Mouse (Mus musculus) cerebellum, adult 11-12 months (tissue): ENCODE data around the gene Ccdc130.
"Not testable (repeated sequence)": the region's sequence is repeated elsewhere in the genome, so short reads cannot be mapped to it uniquely, and the experiment has no call there.

Experiments used
- DNase-seq: peaks from one replicate; pipeline ENCODE4 v3.0.0; 2022

Ccdc130 gene

DNA sequence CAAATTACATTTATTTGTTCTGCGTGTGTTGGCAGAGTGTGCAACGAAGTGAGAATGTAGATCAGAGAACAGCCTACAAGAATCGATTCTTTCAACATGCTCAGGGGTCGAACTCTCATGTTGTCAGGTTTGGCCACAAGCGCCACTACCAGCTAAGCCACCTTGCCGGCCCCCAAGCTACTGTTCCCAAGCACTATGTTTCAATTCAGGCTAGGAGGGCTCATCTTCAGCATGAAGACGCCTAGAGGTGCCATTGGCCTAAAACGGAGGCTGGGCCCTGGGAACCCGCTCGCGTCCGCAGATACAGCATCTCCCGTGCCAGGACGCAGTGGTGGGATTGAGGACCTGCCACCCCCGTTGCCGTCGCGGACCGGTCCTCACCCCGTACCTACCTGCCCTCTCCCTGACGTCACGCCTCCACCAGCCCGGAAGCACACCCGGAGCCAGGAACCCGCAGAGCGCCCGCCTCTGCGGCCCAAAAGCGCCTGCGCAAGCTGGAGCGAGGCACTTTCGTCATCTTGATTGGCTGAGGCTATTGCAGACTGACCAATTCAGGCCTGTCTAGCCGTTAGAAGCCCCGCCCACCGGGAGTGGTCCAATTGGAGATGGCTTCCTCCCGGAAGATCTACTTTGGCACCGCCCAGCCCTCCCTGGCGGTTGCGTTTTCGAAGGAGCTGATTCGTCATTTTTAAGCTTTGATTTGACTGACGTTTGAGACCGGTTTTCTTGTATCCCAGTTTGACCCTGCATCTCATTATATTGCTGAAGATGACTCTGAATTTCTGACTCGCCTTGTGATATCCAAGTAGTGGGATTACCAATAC, at the start of gene Ccdc130:
Ccdc130 (minus strand) TSS at position 431 of the 824 bp plus-strand sequence.
- DNase-seq: peak; percentile 100

GRCm38 (mm10) chr8:84308376-84308775, 38.2 kb upstream of the Ccdc130 start:
- no peak for DNase-seq

GRCm38 (mm10) chr8:84303951-84304350, 33.8 kb upstream of the Ccdc130 start:
- no peak for DNase-seq

- DNase-seq: no peak
These were observed 27.0 kb upstream of the Ccdc130 start for GRCm38 (mm10) chr8:84297029-84297785.

DNA sequence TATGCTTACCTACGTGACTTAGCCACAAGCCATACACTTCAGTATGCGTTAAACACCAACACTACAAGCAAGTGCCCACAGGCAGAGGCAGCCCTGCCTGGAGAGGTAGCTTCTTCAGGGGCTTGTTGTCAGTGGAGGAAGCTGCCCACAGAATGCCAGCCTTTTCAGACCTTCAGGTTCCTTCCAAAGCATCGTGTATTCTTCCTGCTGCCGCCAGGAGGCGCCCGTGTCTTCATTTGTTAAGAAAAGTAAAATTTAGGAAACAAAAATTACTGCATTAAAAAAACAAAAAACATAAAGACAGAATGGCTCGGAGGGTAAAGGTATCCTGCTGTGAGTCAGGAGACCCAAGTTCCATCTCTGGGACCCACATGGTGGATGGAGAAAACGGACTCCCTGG, 21.5 kb upstream of the Ccdc130 start:
- DNase-seq: peak; percentile 71

DNA sequence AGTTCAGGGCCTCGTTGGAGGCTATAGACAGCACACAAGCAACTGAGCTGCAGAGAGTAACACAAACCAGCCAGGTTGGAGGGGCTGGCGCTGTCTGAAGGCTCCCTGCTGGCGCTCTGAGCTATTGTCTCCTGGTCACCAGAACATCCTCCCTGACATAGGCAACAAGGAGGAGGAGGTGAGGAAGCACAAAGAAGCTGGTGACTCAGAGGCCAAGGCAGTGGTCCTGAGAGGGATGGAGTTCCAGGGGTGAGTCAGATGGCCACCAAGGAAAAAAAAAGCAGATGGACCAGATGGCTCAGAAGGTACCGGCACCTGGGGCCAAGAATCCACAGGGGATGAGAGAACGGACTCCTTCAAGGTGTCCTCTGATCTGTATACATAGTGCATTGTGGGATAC, 20.9 kb upstream of the Ccdc130 start:
- DNase-seq: peak; percentile 77

DNA sequence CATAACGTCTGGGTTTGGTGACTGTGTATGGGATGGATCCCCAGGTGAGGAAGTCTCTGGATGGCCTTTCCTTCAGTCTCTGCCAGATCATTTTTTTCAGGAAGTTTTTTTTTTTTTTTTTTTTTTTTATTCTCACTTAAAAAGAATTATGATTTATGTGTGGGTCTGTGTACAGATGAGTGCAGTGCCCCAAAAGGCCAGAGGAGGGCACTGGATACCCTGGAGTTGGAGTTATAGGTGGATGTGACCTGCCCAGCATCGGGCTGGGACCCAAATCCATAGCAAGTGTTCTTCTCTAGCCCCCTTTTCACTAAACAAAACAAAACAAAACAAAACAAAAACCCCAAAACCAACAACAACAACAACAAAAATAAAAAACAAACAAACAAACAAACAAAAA, 18.7 kb upstream of the Ccdc130 start:
- no peak for DNase-seq

GRCm38 (mm10) chr8:84285665-84286064, 15.5 kb upstream of the Ccdc130 start:
- DNase-seq: not testable (repeated sequence)

GRCm38 (mm10) chr8:84284608-84285063, 14.5 kb upstream of the Ccdc130 start:
- no peak for DNase-seq

DNA sequence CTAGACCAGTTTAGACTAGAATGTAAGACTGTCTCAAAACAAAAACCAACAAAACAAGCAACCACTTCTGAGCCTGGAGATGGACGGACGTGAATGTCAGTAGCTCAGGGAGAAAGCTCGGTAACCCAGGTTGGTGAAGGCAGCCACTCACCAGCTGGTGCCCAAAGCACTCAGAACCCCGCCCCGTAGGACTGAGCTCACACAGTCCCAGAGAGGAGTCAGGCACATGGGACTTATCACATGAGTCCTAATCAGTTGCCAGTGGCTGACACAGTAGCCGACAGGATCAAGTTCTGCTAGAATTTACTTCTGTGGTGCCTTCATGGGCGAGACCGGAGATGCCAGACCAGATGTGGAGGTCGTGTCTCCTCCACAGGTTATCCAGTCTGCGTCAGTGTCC, 10.6 kb upstream of the Ccdc130 start:
- DNase-seq: no peak

DNA sequence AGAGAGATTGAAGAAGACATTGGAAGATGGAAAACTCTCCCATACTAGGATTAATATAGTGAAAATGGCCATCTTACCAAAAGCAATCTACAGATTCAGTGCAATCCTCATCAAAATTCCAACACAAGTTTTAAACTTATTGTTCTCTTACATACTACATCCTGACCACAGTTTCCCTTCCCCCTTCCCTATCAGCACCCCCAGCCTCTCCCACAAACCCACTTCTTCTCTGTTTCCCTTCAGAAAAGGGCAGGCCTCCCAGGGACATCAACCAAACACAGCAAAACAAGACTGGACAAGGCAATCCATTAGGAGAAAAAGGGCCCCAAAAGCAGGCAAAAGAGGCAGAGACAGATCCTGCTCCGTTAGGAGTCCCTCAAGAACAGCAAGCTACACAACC, 6.3 kb upstream of the Ccdc130 start:
- DNase-seq: no peak

- DNase-seq: no peak
These were observed 3.8 kb upstream of the Ccdc130 start for GRCm38 (mm10) chr8:84273968-84274367.

DNA sequence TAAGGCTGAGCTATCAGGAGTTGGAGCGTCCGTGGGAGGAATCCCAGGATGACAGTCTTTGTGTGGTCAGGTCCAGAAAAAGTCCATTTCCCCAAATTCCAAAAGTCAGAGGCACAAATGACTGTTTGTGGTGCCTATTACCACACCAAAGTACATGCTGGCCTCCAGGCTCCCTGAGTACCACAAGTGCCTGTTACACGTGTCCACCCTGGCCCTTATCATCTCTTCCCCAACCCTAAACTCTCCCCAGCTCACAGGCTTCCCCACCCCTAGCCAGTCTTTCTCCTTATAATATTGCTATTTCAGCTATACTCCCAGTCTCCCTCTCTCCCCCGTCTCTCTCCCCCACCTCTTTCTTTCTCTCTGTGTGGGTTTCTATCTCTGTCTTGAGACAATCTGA, 2.1 kb upstream of the Ccdc130 start:
- DNase-seq: no peak

GRCm38 (mm10) chr8:84261098-84261497, 9.1 kb downstream of the Ccdc130 start:
- DNase-seq: no peak

DNA sequence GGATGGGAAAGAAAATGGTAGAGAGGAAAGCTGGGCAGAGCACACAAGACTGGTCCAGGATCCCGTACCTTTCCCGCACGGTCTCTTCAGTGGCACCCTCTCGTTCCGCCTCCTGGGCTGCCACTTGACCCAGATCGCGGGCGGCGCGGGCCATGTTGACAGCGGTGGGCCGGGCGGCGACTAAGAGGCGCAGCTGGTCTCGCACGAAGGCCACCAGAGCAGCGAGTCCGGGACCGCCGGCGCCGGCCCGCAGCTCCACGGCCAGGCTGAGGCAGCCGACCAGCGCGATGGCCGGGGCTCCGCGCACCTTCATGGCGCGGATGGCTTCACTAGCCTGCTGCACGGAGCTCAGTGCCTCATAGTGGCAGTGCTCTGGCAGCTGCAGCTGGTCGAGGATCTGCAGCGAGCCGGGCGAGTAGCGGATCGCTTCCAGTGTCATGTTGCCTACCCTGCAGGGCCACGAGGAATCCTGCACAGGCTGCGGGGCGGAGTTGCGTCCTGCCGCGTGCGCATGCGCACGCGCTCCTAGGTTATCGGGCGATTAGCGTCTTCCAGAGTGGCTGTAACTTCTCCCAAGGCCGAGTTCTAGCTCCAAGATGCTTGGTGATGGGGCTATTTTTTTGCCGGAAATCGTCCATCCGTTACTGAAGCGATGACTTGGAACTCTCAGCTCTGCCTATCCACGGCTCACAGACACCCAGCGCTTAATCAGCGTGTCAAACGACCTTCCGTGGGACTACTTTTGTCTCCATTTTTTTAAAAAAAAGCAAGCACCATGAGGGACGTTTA, 13.2 kb downstream of the Ccdc130 start, which contains the start of gene Mri1:
Mri1 (minus strand) TSS at position 505 of the 789 bp plus-strand sequence.
- DNase-seq: peak; percentile 88

DNA sequence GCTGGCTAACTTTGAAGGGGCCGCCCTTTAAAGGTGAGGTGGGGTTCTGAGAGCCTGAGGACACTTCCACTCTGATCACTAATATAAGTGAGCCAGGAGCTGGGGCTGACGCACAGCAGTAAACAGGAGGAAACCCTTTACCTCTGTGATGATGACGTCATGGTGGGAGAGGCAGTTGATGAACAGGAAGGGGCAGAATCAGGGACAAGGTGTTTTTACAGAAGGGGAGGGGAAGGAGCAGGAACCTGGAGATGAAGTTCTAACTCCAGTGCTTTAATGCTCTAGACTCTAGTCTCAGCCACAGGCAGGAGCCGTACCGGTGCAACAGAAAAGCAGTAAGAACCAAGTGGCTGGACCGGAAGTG, 13.7 kb downstream of the Ccdc130 start:
- peak; percentile 52 for DNase-seq

DNA sequence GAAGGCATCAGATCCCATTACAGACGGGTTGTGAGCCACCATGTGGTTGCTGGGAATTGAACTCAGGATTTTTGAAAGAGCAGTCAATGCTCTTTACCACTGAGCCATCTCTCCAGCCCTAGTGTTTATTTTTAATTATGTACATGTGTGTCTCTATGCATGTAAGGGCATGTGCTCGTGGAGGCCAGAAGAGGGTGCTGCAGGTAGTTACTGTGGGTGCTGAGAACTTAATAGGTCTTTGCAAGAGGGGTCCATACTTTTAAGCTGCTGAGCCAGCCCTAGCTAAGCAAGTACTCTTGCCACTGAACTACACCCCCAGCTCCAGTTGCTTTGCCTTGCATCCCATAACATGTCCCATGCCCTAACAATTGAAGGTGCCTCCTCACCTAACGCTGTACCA, 14.3 kb downstream of the Ccdc130 start:
- DNase-seq: no peak

DNA sequence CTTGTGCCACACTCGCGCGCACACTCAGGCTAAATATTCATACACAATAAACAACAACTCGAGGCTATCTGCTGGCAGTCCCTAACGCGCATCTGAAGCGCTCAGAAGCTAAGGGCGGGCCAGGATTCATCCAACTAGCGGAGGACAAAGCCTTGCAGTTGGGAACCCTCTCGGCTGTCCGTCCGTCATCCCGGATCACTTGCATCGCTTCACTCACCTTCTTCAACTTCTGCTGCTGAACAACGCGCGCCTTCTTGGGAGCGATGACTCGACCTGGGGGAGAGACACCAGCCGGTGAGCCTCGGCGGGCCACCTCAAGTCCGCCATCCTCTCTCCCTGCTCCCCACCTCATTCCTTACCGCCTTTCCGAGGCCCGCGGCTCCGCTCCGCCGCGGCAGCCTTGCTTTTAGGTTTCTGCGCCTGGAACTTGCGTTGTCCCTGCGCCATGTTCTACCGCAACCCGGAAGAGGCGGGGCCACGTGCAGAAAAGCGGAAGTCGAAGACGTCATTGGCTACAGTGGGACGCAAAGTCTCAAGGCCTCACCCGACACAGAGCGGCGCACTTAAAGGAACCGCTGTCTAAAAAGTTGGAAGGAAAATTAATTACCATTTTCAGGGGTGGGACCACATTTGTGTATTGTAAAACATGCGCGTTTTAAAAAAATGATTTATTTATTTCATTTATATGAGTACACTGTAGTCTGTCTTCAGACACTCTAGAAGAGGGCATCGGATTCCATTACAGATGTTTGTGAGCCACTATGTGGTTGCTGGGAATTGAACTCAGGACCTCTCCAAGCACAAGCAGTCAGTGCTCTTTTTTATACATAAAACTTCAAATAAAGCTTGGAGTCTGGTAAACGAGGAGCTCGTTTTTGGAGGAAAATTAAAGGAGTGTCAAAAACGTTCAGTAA, 20.7 kb downstream of the Ccdc130 start, which contains the start of gene D8Ertd738e:
D8Ertd738e (minus strand) TSS at position 463 of the 914 bp plus-strand sequence.
- DNase-seq: peak; percentile 84

GRCm38 (mm10) chr8:84241821-84242220, 28.4 kb downstream of the Ccdc130 start:
- no peak for DNase-seq

- DNase-seq: no peak
These were observed 29.0 kb downstream of the Ccdc130 start for GRCm38 (mm10) chr8:84241167-84241566.

- no peak for DNase-seq
These were observed 32.5 kb downstream of the Ccdc130 start for GRCm38 (mm10) chr8:84237542-84238229.
